Mouse (Mus musculus) left cerebral cortex, adult 8-10 months (tissue): ENCODE measurements around the gene Dot1l. TPM values are rescaled to one million over a fixed set of nuclear protein-coding genes. Genes with fewer than 3 reads are reported as not detected.

Source experiments
- DNase-seq, 2 experiments: peaks; one replicate each; pipeline ENCODE4 v3.0.0; 2022; ENCODE audit warnings: low spot score in 2 of 2
- total RNA-seq, 4 experiments: library from RNA; stranded (reverse); gene quantifications; 2 replicates each; pipeline ENCODE4 v1.2.4; 2022

Dot1l gene
- total RNA-seq, 4 experiments from 2014 or later: 39.0 to 53.1 (median 41.5) TPM

DNA sequence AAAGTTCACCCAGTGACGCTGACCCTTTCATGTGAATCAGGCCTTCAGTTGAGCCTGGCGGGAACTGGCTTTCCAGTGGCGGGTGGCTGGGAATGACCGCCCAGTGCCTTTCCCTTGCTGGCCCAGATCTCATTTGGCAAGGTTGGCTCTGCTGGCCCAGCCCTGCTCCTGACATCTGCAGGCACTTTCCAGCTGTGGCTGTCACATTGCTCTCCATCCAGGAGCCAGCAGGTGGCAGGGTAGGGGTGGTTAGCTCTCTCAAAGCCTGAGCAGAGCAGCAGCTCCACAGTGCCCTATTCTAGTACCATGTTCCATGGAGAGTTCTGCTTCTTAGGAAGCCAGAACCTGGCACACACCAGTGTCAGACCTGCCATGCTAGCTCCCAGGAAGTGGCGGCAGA lies 2.7 kb downstream of the Dot1l start:
- DNase-seq: peak in 1 of 2 experiments; percentile 64

- peak in 1 of 2 experiments; percentile 67 for DNase-seq
These were observed 3.6 kb downstream of the Dot1l start for GRCm38 (mm10) chr10:80758651-80759050.

- DNase-seq: no peak
These were observed 5.9 kb downstream of the Dot1l start for GRCm38 (mm10) chr10:80760596-80761524.

DNA sequence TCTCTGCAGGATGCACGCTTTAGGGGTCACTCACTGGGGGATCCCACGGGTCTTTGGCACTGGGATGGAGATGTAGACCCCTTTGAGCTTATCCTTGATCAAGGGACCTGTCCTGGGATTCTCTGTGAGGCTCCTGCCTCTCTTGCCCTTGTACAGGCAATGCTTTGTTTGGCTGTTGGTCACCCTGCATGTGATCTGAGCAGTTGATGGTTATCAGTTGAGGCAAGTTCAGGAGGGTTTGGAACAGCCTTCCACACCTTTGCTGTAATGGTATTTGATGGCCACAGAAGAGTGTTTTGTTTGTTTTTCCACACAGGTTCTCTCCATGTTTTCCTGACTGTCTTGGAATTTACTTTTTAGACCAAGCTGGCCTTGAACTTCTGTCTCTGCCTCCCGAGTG lies 6.8 kb downstream of the Dot1l start:
- no peak for DNase-seq

DNA sequence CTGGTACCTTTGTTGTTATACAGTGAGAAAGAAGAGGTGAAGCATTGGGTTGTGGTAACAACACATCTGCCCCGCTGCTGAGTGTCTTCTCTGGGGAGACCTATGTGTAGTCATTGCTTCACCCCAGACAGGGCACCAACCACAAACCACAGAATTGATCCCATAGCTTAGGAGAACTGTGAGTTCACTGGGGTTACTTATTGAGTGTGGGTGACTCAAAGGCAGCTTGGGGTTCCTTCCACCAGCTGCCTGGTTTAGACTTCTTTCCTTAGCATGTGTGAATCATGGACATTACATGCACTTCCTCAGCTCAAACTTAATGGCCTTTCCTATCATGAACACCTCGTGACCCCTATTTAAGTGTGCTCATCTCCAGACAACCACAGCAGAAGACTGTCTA lies 8.5 kb downstream of the Dot1l start:
- DNase-seq: no peak

DNA sequence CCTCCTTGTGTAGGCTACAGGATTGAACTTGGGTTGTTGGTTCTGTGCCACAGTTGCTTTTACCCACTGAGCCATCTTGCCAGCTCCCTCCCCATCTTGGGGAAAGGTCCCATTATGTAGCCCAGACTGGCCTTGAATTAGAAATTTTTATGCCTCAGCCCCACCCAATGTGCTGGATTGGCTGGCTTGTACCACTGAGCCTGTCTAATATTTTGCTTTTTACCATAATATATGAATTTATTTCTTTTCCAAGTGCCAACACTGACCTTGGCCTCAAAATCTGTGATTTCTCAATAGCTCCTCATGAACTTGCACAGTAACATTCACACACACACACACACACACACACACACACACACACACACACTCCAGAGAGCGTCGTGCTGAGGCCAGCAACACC lies 10.7 kb downstream of the Dot1l start:
- no peak for DNase-seq

GRCm38 (mm10) chr10:80766161-80766815 lies 11.3 kb downstream of the Dot1l start:
- no peak for DNase-seq

- no peak for DNase-seq
These were observed 13.4 kb downstream of the Dot1l start for GRCm38 (mm10) chr10:80768365-80768764.

DNA sequence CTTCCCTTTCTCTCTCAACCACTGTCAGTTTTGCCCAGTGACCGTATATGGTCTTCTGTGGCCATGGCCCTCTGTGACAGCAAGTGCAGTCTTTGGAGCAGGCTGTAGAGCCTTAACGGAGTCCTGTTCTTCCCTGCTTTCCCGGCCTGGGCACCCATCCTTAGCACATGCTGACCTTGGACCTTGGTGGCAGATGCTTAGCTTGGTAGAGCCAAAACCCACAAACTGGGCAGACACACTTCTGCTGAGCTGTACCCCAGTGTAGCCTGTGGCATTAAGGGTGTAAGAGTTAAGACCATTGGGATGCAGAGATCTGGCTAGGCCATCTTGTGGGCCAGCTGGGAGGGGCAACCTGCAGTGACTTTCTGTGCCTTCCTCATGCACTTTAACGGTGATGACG lies 18.8 kb downstream of the Dot1l start:
- no peak for DNase-seq

GRCm38 (mm10) chr10:80774549-80774948 lies 19.5 kb downstream of the Dot1l start:
- peak; percentile 81 to 90 for DNase-seq

GRCm38 (mm10) chr10:80774981-80775380 lies 20.0 kb downstream of the Dot1l start:
- DNase-seq: no peak

DNA sequence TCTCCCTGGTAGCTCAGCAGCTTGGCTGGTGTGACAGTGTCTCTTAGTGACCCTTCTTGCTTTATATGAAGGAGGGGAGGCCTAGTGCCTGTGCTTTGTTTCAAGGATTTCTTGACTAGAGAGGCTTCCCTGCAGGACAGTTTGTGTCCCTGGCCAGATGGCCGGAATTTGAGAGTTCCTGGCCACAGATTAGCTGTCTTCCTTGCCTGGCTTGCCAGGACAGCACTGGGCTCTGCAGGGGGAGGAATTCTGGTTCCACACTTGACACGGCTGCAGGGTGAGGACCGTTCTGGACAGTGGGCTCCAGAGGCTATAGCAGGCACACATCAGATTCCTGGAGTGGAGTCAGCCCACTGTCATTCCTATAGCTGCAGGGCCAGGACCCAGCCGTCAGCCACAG lies 20.7 kb downstream of the Dot1l start:
- no peak for DNase-seq

- DNase-seq: no peak
These were observed 21.4 kb downstream of the Dot1l start for GRCm38 (mm10) chr10:80776358-80776869.

DNA sequence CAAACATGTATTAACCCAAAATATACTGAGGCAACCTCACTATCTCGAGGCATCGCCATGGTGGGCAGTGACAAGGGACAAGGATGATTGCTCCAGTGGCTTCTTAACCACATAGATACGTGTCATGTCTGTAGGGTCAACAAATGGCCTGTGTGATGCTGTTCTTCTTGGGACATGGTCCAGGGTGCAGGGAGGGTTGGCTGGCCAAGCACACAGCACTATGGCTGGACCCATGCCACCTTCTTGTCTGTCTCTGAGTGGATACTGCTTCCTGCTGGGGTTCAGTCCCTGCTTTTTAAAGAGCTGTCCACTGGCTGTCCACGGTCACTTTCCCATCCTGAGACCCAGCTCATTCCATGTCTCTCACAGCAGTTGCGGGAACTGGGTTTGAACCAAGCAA lies 22.1 kb downstream of the Dot1l start:
- no peak for DNase-seq

DNA sequence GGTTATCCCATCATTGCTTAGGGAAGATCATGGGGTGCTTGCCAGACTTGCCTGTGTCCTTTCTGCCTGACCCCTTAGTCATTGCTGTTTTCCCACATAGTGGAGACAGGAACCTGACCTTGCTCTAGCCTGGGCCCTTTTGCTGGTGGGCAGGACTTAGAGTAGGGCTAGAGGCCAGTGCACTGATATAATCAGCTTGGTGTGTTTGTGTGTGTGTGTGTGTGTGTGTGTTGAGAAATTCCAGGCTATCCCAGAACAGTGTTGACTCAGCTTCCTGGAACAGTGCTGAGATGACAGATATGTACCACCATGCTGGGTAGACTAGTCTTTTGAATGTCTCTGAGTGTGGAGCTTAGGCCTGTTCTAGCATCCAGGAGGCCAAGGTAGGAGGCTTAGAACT lies 24.6 kb downstream of the Dot1l start:
- no peak for DNase-seq

DNA sequence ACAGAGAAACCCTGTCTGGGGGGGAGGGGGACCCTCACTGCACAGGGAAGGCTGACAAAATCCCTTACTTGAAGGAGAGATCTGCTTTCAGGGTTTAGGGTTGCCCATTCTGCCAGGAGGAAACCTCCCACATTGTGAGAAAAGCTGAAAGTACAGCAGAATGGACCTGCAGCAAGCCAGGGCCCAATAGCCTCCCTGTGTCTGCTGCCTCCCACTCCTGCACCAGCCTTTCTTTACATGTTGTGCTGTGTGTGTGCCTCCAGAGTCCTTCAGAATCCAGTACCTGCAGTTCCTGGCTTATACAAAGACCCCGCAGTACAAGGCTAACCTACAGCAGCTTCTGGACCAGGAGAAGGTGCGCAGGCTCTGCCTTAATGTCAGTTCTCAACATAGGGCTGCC lies 29.3 kb downstream of the Dot1l start:
- DNase-seq: no peak

GRCm38 (mm10) chr10:80784871-80785270 lies 29.9 kb downstream of the Dot1l start:
- no peak for DNase-seq

DNA sequence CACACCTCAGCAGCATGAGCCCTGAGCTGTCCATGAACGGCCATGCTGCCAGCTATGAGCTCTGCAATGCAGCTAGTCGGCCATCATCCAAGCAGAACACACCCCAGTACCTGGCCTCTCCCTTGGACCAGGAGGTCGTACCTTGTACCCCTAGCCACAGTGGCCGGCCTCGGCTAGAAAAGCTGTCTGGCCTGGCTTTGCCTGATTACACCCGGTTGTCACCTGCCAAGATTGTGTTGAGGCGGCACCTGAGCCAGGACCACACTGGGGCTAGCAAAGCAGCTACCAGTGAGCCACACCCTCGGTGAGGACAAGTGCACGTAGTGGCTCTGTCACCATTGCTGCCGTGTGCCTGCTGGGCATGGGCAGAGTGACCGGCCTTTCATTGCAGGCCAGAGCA lies 31.0 kb downstream of the Dot1l start:
- DNase-seq: no peak

DNA sequence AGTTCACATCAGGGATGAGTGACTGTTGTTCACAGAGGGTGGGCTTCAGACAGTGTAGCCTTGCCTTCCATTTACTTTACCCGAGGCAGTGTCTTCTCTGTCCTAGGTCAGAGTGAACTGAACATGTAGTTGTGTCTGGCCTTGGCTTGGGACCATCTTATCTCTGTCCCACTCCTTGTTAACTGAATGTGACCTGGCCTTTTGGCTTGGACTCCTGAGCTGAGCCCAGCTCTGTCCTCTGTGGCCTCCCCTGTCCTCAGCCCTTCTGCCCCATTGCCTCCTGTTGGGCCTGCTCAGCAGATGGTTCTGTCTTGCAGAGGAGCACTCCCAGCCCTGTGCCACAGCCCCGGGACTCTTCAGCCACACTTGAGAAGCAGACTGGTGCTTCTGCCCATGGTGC lies 32.5 kb downstream of the Dot1l start:
- DNase-seq: no peak

GRCm38 (mm10) chr10:80790761-80791404 lies 35.9 kb downstream of the Dot1l start:
- DNase-seq: no peak

GRCm38 (mm10) chr10:80791476-80792174 lies 36.6 kb downstream of the Dot1l start:
- peak in 1 of 2 experiments; percentile 63 for DNase-seq
